Mouse (Mus musculus) adrenal gland, adult 10 weeks (tissue): ENCODE results near the gene Fam92b. TPM values are rescaled to one million over a fixed set of nuclear protein-coding genes. Genes with fewer than 3 reads are reported as not detected.

Experiments used
- polyA plus RNA-seq: library from polyadenylated mRNA; stranded (reverse); fragments of 350-450 nt; fragmentation: Illumina TruSeq; extraction: RNeasy Lipid Tissue Mini Kit (QIAGEN cat#74804); gene quantifications from one replicate; pipeline ENCODE4 v1.2.3, GENCODE M21; 2014; ENCODE audit warnings: low read depth, low replicate concordance

Fam92b gene
- polyA plus RNA-seq = not detected

DNA sequence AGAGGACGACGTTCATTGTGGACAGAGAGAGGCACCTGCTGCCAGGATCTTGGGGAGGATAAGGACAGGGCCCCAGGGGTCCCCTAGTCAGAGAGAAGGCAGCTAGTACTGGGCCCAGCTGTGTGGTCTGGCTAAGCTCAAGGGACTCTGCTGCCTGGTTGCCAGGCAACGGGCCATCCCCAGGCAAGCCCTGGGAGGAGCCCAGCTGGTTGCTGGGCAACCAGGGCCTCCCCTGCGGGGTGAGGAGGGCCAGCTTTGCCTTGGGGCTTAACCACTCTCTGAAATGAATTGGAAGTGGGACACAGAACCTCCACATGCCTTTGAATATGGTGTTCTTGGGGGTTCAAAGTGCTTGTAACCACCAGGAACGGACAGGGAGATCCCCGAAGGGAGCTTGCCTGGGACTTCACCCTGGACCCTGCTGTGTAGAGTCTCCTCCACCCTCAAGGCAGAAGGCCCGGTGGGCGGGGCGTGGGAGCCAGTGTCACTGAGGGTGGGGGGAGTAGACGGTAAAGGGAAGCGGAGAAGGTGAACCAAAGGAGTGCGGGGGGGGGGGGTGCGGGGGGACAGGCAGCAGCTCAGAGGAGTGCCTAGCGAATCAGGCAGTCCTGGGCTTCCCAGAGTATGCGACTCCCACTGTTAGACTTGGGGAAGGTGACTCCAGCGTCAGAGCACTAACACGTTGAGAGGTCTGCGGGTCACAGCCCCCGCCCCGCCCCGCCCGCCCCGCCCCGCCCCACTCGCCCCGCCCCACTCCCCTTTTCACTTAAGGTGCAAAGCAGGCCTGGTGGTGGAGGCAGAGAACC, at the start of gene Fam92b:
Gene Fam92b, minus strand, starts transcription at position 149 of the 806 bp plus-strand sequence.

Other genes with a start within 250 kb of the Fam92b start
- 3.7 TPM for gene Crispld2, start 185.0 kb downstream of the Fam92b start, polyA plus RNA-seq
- gene Zdhhc7, start 76.0 kb downstream of the Fam92b start, polyA plus RNA-seq = 2.9 TPM
- gene 6430548M08Rik, start 63.3 kb downstream of the Fam92b start, polyA plus RNA-seq = 37.1 TPM
- 1.7 TPM for gene Gse1, start 51.0 kb upstream of the Fam92b start, polyA plus RNA-seq